Mouse (Mus musculus): ENCODE measurements around the gene Dusp22. TPM values are rescaled to one million over a fixed set of nuclear protein-coding genes. Genes with fewer than 3 reads are reported as not detected.

Gene Dusp22
- polyA plus RNA-seq, 1 experiment, result 0.03 TPM

- no peak for TF ChIP-seq TAL1 (IDR thresholded peaks at IDR 0.05; ENCODE audit: low read length)
- TF ChIP-seq GATA1 (IDR thresholded peaks at IDR 0.05; ENCODE audit: low read length), result no peak
- no peak overlapping the region for H3K4me3 ChIP-seq (replicated peaks)
- H3K36me3 ChIP-seq (ENCODE audit: control insufficient read depth), result no peaks in the 10 kb centered on the region; the same call in 1 of the 2 replicates
- H3K4me1 ChIP-seq (ENCODE audit: control insufficient read depth), result no peaks in the 10 kb centered on the region
- no peaks in the 10 kb centered on the region for H3K27me3 ChIP-seq (ENCODE audit: control insufficient read depth)
- no peaks in the 10 kb centered on the region for H3K9me3 ChIP-seq (ENCODE audit: control insufficient read depth, low read length)
Measured at GRCm38 (mm10) chr13:30704246-30705095, 44.7 kb downstream of the Dusp22 start.

DNA sequence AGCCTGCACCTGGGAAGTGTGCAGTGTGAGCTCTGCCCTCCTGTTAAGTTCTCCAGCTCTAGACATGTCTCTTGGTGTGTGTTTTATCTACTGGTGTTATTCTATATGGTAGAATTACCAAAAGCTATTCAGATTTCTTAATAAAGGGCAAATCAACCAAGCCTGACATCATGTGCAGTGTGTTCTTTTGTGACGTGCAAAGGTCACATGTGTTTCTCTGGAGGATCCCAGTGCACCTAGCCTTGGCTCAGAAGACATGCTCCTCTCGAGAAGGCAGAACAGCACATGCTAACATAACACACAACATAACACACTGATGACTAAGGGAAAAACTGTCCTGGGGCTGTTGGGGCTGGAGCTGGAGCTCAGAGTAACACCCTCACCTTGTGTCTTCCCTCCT, 51.3 kb downstream of the Dusp22 start:
- Histone ChIP-seq H3K36me3 (ENCODE audit: control insufficient read depth) (no peaks in the 10 kb centered on the region; the same call in 1 of the 2 replicates), H3K4me3 (replicated peaks) (no peak overlapping the region), H3K27me3 (ENCODE audit: control insufficient read depth) (no peaks in the 10 kb centered on the region), H3K4me1 (ENCODE audit: control insufficient read depth) (no peaks in the 10 kb centered on the region), H3K9me3 (ENCODE audit: control insufficient read depth, low read length) (no peaks in the 10 kb centered on the region)
- no peak for TF ChIP-seq GATA1 (IDR thresholded peaks at IDR 0.05; ENCODE audit: low read length)

DNA sequence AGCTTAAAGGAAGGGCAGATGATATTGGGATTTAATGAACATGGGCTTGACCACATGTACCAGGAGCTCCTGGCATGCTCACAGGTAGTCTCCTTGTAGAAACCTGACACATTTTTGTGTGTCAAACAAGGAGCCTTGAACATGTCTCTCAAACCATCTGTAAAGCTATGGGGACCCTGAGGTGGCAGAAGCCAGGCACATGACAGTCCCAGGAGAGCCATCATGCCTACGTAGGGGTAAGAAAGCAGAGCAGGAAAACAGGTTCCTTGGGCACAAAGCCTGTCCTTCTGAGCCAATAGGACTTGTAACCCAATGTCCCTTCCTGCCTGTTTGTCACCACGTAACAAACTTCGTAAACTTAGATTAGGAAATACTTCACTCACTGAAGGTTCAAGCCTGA, 51.9 kb downstream of the Dusp22 start:
- TF ChIP-seq GATA1 (IDR thresholded peaks at IDR 0.05; ENCODE audit: low read length), result no peak
- no peak for TF ChIP-seq TAL1 (IDR thresholded peaks at IDR 0.05; ENCODE audit: low read length)
- Histone ChIP-seq H3K27me3 (ENCODE audit: control insufficient read depth) (no peaks in the 10 kb centered on the region), H3K9me3 (ENCODE audit: control insufficient read depth, low read length) (no peaks in the 10 kb centered on the region), H3K4me1 (ENCODE audit: control insufficient read depth) (no peaks in the 10 kb centered on the region), H3K4me3 (replicated peaks) (no peak overlapping the region), H3K36me3 (ENCODE audit: control insufficient read depth) (no peaks in the 10 kb centered on the region; the same call in 1 of the 2 replicates)

GRCm38 (mm10) chr13:30712280-30712679, 52.5 kb downstream of the Dusp22 start:
- TF ChIP-seq TAL1 (IDR thresholded peaks at IDR 0.05; ENCODE audit: low read length) (no peak), GATA1 (IDR thresholded peaks at IDR 0.05; ENCODE audit: low read length) (no peak)
- Histone ChIP-seq H3K4me1 (ENCODE audit: control insufficient read depth) (no peaks in the 10 kb centered on the region), H3K9me3 (ENCODE audit: control insufficient read depth, low read length) (no peaks in the 10 kb centered on the region), H3K27me3 (ENCODE audit: control insufficient read depth) (no peaks in the 10 kb centered on the region), H3K4me3 (replicated peaks) (no peak overlapping the region), H3K36me3 (ENCODE audit: control insufficient read depth) (no peaks in the 10 kb centered on the region; the same call in 1 of the 2 replicates)

- TF ChIP-seq TAL1 (IDR thresholded peaks at IDR 0.05; ENCODE audit: low read length) (no peak), GATA1 (IDR thresholded peaks at IDR 0.05; ENCODE audit: low read length) (no peak)
- no peaks in the 10 kb centered on the region for H3K9me3 ChIP-seq (ENCODE audit: control insufficient read depth, low read length)
- H3K27me3 ChIP-seq (ENCODE audit: control insufficient read depth), result no peaks in the 10 kb centered on the region
- no peaks in the 10 kb centered on the region for H3K4me1 ChIP-seq (ENCODE audit: control insufficient read depth)
- H3K36me3 ChIP-seq (ENCODE audit: control insufficient read depth), result no peaks in the 10 kb centered on the region; the same call in 1 of the 2 replicates
- H3K4me3 ChIP-seq (replicated peaks), result no peak overlapping the region
Measured at GRCm38 (mm10) chr13:30713621-30714020, 53.8 kb downstream of the Dusp22 start.

GRCm38 (mm10) chr13:30714552-30714951, 54.8 kb downstream of the Dusp22 start:
- Histone ChIP-seq H3K27me3 (ENCODE audit: control insufficient read depth) (no peaks in the 10 kb centered on the region), H3K4me1 (ENCODE audit: control insufficient read depth) (no peaks in the 10 kb centered on the region), H3K36me3 (ENCODE audit: control insufficient read depth) (no peaks in the 10 kb centered on the region), H3K9me3 (ENCODE audit: control insufficient read depth, low read length) (no peaks in the 10 kb centered on the region), H3K4me3 (replicated peaks) (no peak overlapping the region)
- TF ChIP-seq TAL1 (IDR thresholded peaks at IDR 0.05; ENCODE audit: low read length) (no peak), GATA1 (IDR thresholded peaks at IDR 0.05; ENCODE audit: low read length) (no peak)

DNA sequence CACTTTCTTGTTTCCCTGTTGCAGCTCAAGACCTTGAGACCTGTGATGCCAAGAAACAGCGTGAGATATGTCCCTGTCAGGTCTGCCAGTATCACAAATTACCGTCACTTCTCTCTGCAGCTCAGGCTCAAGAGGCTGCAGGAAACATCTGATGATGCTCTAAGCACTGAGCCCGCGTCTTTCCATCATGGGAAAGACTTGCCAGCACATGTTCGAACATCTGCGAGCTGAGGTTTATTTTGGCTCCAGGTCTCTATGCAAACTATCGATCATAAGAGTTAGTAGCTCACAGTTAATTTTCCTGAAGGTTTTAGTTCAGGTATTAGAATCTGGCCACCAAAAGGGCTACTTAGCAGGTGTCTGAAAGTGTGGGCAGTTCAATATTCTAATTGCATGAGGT, 55.3 kb downstream of the Dusp22 start:
- no peaks in the 10 kb centered on the region for H3K4me1 ChIP-seq (ENCODE audit: control insufficient read depth)
- no peaks in the 10 kb centered on the region for H3K9me3 ChIP-seq (ENCODE audit: control insufficient read depth, low read length)
- no peaks in the 10 kb centered on the region for H3K36me3 ChIP-seq (ENCODE audit: control insufficient read depth)
- H3K27me3 ChIP-seq (ENCODE audit: control insufficient read depth), result no peaks in the 10 kb centered on the region
- H3K4me3 ChIP-seq (replicated peaks), result no peak overlapping the region
- TF ChIP-seq GATA1 (IDR thresholded peaks at IDR 0.05; ENCODE audit: low read length) (no peak), TAL1 (IDR thresholded peaks at IDR 0.05; ENCODE audit: low read length) (no peak)

DNA sequence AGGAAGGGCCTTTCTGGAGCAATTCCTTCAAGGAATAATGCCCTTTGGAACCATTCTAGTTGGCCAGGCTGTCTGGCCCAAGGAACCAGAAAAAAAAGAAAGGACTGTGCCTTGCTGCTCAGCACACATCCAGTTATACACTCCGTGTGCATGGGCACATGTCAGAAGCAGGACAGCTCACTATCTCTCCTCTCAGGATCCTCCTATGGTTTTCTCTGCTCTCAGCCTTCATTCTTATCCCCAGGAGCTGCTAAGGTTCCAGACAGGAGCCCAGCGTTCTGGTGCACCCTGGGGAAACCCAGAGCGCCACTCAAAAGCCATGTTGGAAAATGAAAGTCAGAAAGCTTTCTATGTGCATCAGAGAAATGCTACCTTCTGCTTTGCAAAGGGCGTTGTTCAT, 55.8 kb downstream of the Dusp22 start:
- Histone ChIP-seq H3K27me3 (ENCODE audit: control insufficient read depth) (no peaks in the 10 kb centered on the region), H3K4me1 (ENCODE audit: control insufficient read depth) (no peaks in the 10 kb centered on the region), H3K9me3 (ENCODE audit: control insufficient read depth, low read length) (no peaks in the 10 kb centered on the region), H3K36me3 (ENCODE audit: control insufficient read depth) (no peaks in the 10 kb centered on the region), H3K4me3 (replicated peaks) (no peak overlapping the region)
- TF ChIP-seq GATA1 (IDR thresholded peaks at IDR 0.05; ENCODE audit: low read length) (no peak), TAL1 (IDR thresholded peaks at IDR 0.05; ENCODE audit: low read length) (no peak)

GRCm38 (mm10) chr13:30716611-30717010, 56.8 kb downstream of the Dusp22 start:
- no peak overlapping the region for H3K4me3 ChIP-seq (replicated peaks)
- H3K4me1 ChIP-seq (ENCODE audit: control insufficient read depth), result no peaks in the 10 kb centered on the region
- H3K27me3 ChIP-seq (ENCODE audit: control insufficient read depth), result no peaks in the 10 kb centered on the region
- TF ChIP-seq TAL1 (IDR thresholded peaks at IDR 0.05; ENCODE audit: low read length) (no peak), GATA1 (IDR thresholded peaks at IDR 0.05; ENCODE audit: low read length) (no peak)
- H3K36me3 ChIP-seq (ENCODE audit: control insufficient read depth), result no peaks in the 10 kb centered on the region
- no peaks in the 10 kb centered on the region for H3K9me3 ChIP-seq (ENCODE audit: control insufficient read depth, low read length)
